Mouse (Mus musculus): ENCODE data around the gene Gm5157. TPM values are rescaled to one million over a fixed set of nuclear protein-coding genes. Genes with fewer than 3 reads are reported as not detected.
"Not testable (repeated sequence)": the region's sequence is repeated elsewhere in the genome, so short reads cannot be mapped to it uniquely, and the experiment has no call there.

Gm5157 gene
- not detected in 2 replicates for polyA plus RNA-seq (2012; rRNA removed)

GRCm38 (mm10) chr7:21190323-21190722 is at the start of gene Gm5157:
Gene Gm5157, minus strand, starts transcription at chr7:21190423.
- H3K4me3 ChIP-seq (replicated peaks; ENCODE audit: extremely low read depth, low read depth, low read length); H3K4me1 ChIP-seq (ENCODE audit: control insufficient read depth, insufficient read depth, low read length); DNase-seq: not testable (repeated sequence)
- WGBS, result 14% methylated on average over 1 of the region's 2 CpGs

DNA sequence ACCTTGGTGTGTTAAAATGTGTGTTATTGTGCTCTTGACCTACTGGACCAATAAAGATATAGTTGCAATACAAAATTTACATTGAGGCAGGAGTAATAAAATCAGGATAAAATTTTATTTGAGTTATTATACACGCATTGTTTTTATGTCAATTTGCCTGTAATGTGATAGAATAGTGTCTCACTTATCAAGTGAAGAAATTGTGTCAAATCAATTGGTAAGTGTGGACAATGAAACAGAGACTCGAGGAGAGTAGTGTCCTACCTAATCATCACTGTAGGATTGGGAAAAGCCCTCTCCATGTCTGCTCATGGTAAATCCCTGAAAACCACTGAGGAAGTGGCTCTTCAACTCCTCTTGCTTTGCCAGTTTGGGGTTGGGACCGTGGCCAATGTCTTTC is 28.3 kb downstream of the Gm5157 start, which contains the start of gene Vmn1r123:
Gene Vmn1r123, plus strand, starts transcription at position 301 of the 400 bp plus-strand sequence.
- 17% methylated on average over 1 of the region's 3 CpGs for WGBS
- not testable (repeated sequence) for H3K4me3 ChIP-seq (replicated peaks; ENCODE audit: extremely low read depth, low read depth, low read length); DNase-seq; H3K4me1 ChIP-seq (ENCODE audit: control insufficient read depth, insufficient read depth, low read length)

Other genes with a start within 250 kb of the Gm5157 start
- not detected in 2 replicates for gene Vmn1r119, start 178.0 kb downstream of the Gm5157 start, polyA plus RNA-seq (2012; rRNA removed)
- not detected in 2 replicates for gene Vmn1r120, start 136.6 kb downstream of the Gm5157 start, polyA plus RNA-seq (2012; rRNA removed)
- not detected in 2 replicates for gene Vmn1r121, start 91.9 kb downstream of the Gm5157 start, polyA plus RNA-seq (2012; rRNA removed)
- not detected in 2 replicates for gene Vmn1r122, start 56.3 kb downstream of the Gm5157 start, polyA plus RNA-seq (2012; rRNA removed)
- not detected in 2 replicates for gene Vmn1r123, start 28.2 kb downstream of the Gm5157 start, polyA plus RNA-seq (2012; rRNA removed)
- not detected in 2 replicates for gene Vmn1r124, start 70.2 kb upstream of the Gm5157 start, polyA plus RNA-seq (2012; rRNA removed)
- gene Vmn1r125, start 81.8 kb upstream of the Gm5157 start, polyA plus RNA-seq (2012; rRNA removed), result not detected in 2 replicates
- gene Vmn1r126, start 111.0 kb upstream of the Gm5157 start, polyA plus RNA-seq (2012; rRNA removed), result not detected in 2 replicates
- gene Vmn1r127, start 129.4 kb upstream of the Gm5157 start, polyA plus RNA-seq (2012; rRNA removed), result not detected in 2 replicates
- gene Vmn1r128, start 158.9 kb upstream of the Gm5157 start, polyA plus RNA-seq (2012; rRNA removed), result not detected in 2 replicates
- not detected in 2 replicates for gene Vmn1r129, start 170.9 kb upstream of the Gm5157 start, polyA plus RNA-seq (2012; rRNA removed)
- gene Gm6882, start 242.3 kb upstream of the Gm5157 start, polyA plus RNA-seq (2012; rRNA removed), result not detected in 2 replicates

All from lung, adult 2 months (tissue).